Mouse (Mus musculus) heart, postnatal 0 days (tissue): Measurements from ENCODE around the gene Cdh19. TPM values are rescaled to one million over a fixed set of nuclear protein-coding genes. Genes with fewer than 3 reads are reported as not detected.

Experiments used
- ATAC-seq: fragments of 200-750 bp; cut with Nextera tagmentation; 2 replicates; pipeline ENCODE4 v1.8.0; 2017; ENCODE audit warnings: low read depth, moderate number of reproducible peaks, moderate library complexity; ENCODE audit not compliant: insufficient read depth
- DNase-seq: peaks from one replicate; pipeline ENCODE4 v3.0.0-alpha.2; 2016; ENCODE audit warnings: low spot score
- H3K27ac ChIP-seq: fragments of 300-500 bp; sonication (generic); 2 replicates; pipeline ENCODE4 v1.5.1; 2014; ENCODE audit warnings: low read depth, mild to moderate bottlenecking
- H3K27me3 ChIP-seq: fragments of 300-500 bp; sonication (generic); 2 replicates; pipeline ENCODE4 v1.6.1; 2014; ENCODE audit warnings: low read length, mixed read lengths; ENCODE audit not compliant: control insufficient read depth, insufficient read depth
- H3K36me3 ChIP-seq: fragments of 300-500 bp; sonication (generic); replicated peaks from 2 replicates; pipeline ENCODE4 v1.6.1; 2014; ENCODE audit warnings: low read length, mixed read lengths; ENCODE audit not compliant: control insufficient read depth, insufficient read depth
- H3K4me1 ChIP-seq: fragments of 300-500 bp; sonication (generic); 2 replicates; pipeline ENCODE4 v1.6.1; 2014; ENCODE audit warnings: antibody characterized with exemption; ENCODE audit not compliant: control insufficient read depth, insufficient read depth
- H3K4me2 ChIP-seq: fragments of 300-500 bp; sonication (generic); 2 replicates; pipeline ENCODE4 v1.6.1; 2014; ENCODE audit warnings: low read depth, mild to moderate bottlenecking, low read length, moderate library complexity
- H3K4me3 ChIP-seq: fragments of 300-500 bp; sonication (generic); 2 replicates; pipeline ENCODE4 v1.5.1; 2014; ENCODE audit warnings: low read depth, low read length
- H3K9ac ChIP-seq: fragments of 300-500 bp; sonication (generic); replicated peaks from 2 replicates; pipeline ENCODE4 v1.6.1; 2014; ENCODE audit warnings: low read depth, low read length, mixed read lengths
- H3K9me3 ChIP-seq: fragments of 300-500 bp; sonication (generic); replicated peaks from 2 replicates; pipeline ENCODE4 v1.6.1; 2016; ENCODE audit warnings: low read length; ENCODE audit not compliant: control insufficient read depth
- CTCF ChIP-seq: IDR thresholded peaks from 2 replicates; pipeline ENCODE4 v1.5.1; 2016; ENCODE audit warnings: antibody characterized with exemption, control low read depth, low read depth
- EP300 ChIP-seq: IDR thresholded peaks from 2 replicates; pipeline ENCODE4 v1.6.1; 2016; ENCODE audit warnings: antibody characterized with exemption, low read depth
- WGBS: fragments of 180-500 bp; shearing (Covaris S2); extraction: QIAGEN DNeasy Blood & Tissue Kit; methylation state at CpG from one replicate; pipeline ENCODE4 v1.1.7; 2014; 5-methylcytosine and 5-hydroxymethylcytosine counted together
- polyA plus RNA-seq: library from polyadenylated mRNA; unstranded; fragments of >200 nt; fragmentation: Nextera tagmentation; extraction: Ambion mirVana; gene quantifications from 2 replicates; pipeline ENCODE4 v1.2.1, GENCODE M21; 2015
- total RNA-seq: library from RNA; depleted of rRNA; stranded (reverse); fragments of >200 nt; gene quantifications from 2 replicates; pipeline ENCODE4 v1.2.3, GENCODE M21; 2014; ENCODE audit warnings: low replicate concordance

The Cdh19 gene
- total and polyA plus RNA-seq, 2 experiments from 2014 or later, result 0.66 TPM; not detected in 1

- no peak overlapping the region for H3K4me2 ChIP-seq
- H3K9ac ChIP-seq, result no peak overlapping the region
- no peak for TF ChIP-seq CTCF
- no peak for TF ChIP-seq EP300
- H3K27me3 ChIP-seq, result no peaks in the 10 kb centered on the region
- H3K4me3 ChIP-seq, result no peak overlapping the region
- no peak for ATAC-seq
- no peak overlapping the region for H3K27ac ChIP-seq
- H3K4me1 ChIP-seq, result no peaks in the 10 kb centered on the region
- 78% methylated on average over 1 of the region's 1 CpGs for WGBS
- no peaks in the 10 kb centered on the region for H3K36me3 ChIP-seq
- no peaks in the 10 kb centered on the region for H3K9me3 ChIP-seq
- no peak for DNase-seq
Observed at GRCm38 (mm10) chr1:110909218-110909617, 68.2 kb downstream of the Cdh19 start.

GRCm38 (mm10) chr1:110904266-110904665, 73.1 kb downstream of the Cdh19 start:
- no peak overlapping the region for H3K9ac ChIP-seq
- no peak overlapping the region for H3K4me2 ChIP-seq
- 49% methylated on average over 2 of the region's 2 CpGs for WGBS
- H3K4me3 ChIP-seq, result no peak overlapping the region
- DNase-seq, result no peak
- no peak overlapping the region for H3K27ac ChIP-seq
- no peaks in the 10 kb centered on the region for H3K27me3 ChIP-seq
- H3K9me3 ChIP-seq, result no peaks in the 10 kb centered on the region
- no peak for TF ChIP-seq EP300
- TF ChIP-seq CTCF, result no peak
- no peaks in the 10 kb centered on the region for H3K36me3 ChIP-seq
- no peak for ATAC-seq
- H3K4me1 ChIP-seq, result no peaks in the 10 kb centered on the region
